Mouse (Mus musculus): ENCODE data around the gene Osbpl2.

GRCm38 (mm10) chr2:180072886-180073285 lies 46.2 kb upstream of the Osbpl2 start:
- no peak for TF ChIP-seq CTCF (IDR thresholded peaks at IDR 0.05 in 2 of 3, conservative IDR thresholded peaks at IDR 0.05 in 1 of 3; ENCODE audit: control insufficient read depth in 1 of 3, insufficient read depth in 1 of 3, low read depth in 2 of 3, low read length in 3 of 3, poor library complexity in 1 of 3, severe bottlenecking in 1 of 3)
- no peak for TF ChIP-seq JUND (IDR thresholded peaks at IDR 0.05; ENCODE audit: low read depth, low read length)
- TF ChIP-seq EP300 (IDR thresholded peaks at IDR 0.05; ENCODE audit: low read depth in 1 of 2, low read length in 2 of 2): no peak
- no peak for TF ChIP-seq KAT2A (conservative IDR thresholded peaks at IDR 0.05; ENCODE audit: low read depth, low read length)
- no peak for TF ChIP-seq POLR2A (IDR thresholded peaks at IDR 0.05; ENCODE audit: control insufficient read depth in 1 of 2, insufficient read depth in 1 of 2, low read depth in 1 of 2, low read length in 2 of 2, poor library complexity in 1 of 2)
- TF ChIP-seq ZC3H11A (IDR thresholded peaks at IDR 0.05; ENCODE audit: low read depth, low read length): no peak
- no peak for TF ChIP-seq UBTF (IDR thresholded peaks at IDR 0.05; ENCODE audit: borderline replicate concordance, insufficient read depth, low read depth, low read length)

Data from MEL (cell line).